Mouse (Mus musculus) embryonic facial prominence, embryonic 10.5 days (tissue): ENCODE results near the gene Eml2. TPM values are rescaled to one million over a fixed set of nuclear protein-coding genes. Genes with fewer than 3 reads are reported as not detected.

Source experiments
- DNase-seq: peaks from one replicate; pipeline ENCODE4 v3.0.0-alpha.2; 2017; ENCODE audit warnings: low spot score
- H3K27ac ChIP-seq: fragments of 300-500 bp; sonication (generic); replicated peaks from 2 replicates; pipeline ENCODE4 v1.5.1; 2016; ENCODE audit warnings: mild to moderate bottlenecking
- H3K27me3 ChIP-seq: fragments of 300-500 bp; sonication (generic); replicated peaks from 2 replicates; pipeline ENCODE4 v1.6.1; 2016; ENCODE audit warnings: low read depth, mild to moderate bottlenecking; ENCODE audit not compliant: poor library complexity, severe bottlenecking
- H3K36me3 ChIP-seq: fragments of 300-500 bp; sonication (generic); replicated peaks from 2 replicates; pipeline ENCODE4 v1.6.1; 2016; ENCODE audit warnings: mild to moderate bottlenecking, moderate library complexity
- H3K4me1 ChIP-seq: fragments of 300-500 bp; sonication (generic); 2 replicates; pipeline ENCODE4 v1.6.1; 2016
- H3K4me3 ChIP-seq: fragments of 300-500 bp; sonication (generic); 2 replicates; pipeline ENCODE4 v1.5.1; 2016; ENCODE audit warnings: mild to moderate bottlenecking, moderate library complexity
- H3K9me3 ChIP-seq: fragments of 300-500 bp; sonication (generic); 2 replicates; pipeline ENCODE4 v1.6.1; 2016; ENCODE audit warnings: mild to moderate bottlenecking
- WGBS: fragments of 180-500 bp; shearing (Covaris S2); methylation state at CpG from one replicate; pipeline ENCODE4 v1.1.7; 2016; 5-methylcytosine and 5-hydroxymethylcytosine counted together
- polyA plus RNA-seq: library from polyadenylated mRNA; unstranded; fragments of >200 nt; fragmentation: Nextera tagmentation; extraction: Ambion mirVana; gene quantifications from 2 replicates; pipeline ENCODE4 v1.2.1, GENCODE M21; 2016

Eml2 gene
- polyA plus RNA-seq, 1 experiment from 2014 or later = 5.2 TPM

DNA sequence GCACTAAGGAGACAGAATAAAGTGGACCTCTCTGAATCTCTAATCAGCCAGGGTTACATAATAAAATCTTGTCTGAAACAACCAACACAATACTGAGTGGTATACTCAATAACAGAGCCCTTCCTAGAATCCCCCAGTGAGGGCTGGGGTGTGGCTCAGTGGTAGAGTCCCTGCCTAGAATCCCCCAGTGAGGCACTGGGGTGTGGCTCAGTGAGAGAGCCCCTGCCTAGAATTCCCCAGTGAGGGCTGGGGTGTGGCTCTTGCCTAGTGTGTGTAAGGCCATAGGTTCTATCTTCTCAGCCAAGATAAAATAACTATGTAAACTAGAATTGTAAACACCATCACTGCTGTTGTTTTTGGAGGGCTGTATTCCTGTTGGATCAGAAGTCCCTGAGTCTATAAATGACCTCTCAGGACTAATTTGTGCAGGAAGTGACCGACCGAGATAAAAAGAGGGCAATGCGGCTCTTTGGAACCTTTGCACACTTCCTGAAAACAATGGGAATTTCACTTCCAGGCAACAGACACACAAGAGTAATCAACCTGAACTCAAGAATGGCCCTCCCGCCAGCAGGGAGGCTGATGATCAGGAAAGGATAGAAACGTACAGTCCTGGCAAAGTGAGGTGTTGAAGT, 34.9 kb downstream of the Eml2 start:
- no peak overlapping the region for H3K27ac ChIP-seq
- H3K27me3 ChIP-seq = peaks cover 41% of the 10 kb centered on the region
- H3K36me3 ChIP-seq = peaks cover under 1% of the 10 kb centered on the region; the same call in 1 of the 2 replicates
- peaks cover 30% of the 10 kb centered on the region for H3K4me1 ChIP-seq
- 64% methylated on average over 5 of the region's 5 CpGs for WGBS
- H3K9me3 ChIP-seq = no peaks in the 10 kb centered on the region
- no peak for DNase-seq
- no peak overlapping the region for H3K4me3 ChIP-seq

DNA sequence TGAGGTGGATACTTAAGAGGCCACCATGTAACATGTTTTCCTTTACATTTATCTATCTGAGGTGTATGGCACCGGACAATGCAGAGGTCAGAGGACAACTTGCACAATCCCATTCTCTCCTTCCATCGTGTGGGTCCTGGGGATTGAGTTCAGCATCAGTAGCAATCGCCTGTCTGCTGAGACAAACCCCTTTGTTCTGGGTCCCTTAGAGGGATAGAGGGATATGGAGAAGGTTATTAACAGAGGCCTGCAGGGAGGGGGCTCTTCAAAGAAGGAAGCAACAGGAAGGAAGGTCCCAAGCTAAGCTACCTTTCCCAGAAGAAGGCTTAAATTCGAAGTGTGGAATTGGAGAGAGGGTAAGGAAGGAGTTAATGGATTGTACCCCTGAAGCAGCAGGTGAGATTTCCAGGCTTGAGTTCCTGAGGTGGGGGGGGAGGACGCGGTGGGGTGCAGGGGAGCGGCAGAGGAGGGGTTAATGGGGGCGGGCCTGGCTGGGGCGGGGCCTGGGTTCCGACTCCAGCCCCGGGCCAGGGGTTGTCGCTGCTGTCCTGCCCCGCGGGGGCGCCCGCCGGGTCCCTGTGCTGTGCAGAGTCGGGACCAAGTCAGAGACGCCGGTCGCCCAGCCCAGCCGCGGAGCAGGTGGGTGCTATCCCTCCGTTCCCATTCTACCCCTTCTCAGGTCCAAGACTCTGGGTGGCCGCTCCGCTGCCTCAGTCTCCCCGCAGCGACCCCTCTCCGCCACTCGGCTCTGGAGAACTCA, 36.0 kb downstream of the Eml2 start, which contains the start of gene Gpr4:
Gene Gpr4, plus strand, starts transcription at position 543 of the 760 bp plus-strand sequence.
- Histone ChIP-seq H3K36me3 (no peaks in the 10 kb centered on the region), H3K27ac (peak within 1 kb of the TSS; percentile 63), H3K9me3 (no peaks in the 10 kb centered on the region), H3K27me3 (peaks cover 41% of the 10 kb centered on the region), H3K4me1 (peaks cover 32% of the 10 kb centered on the region), H3K4me3 (peak within 1 kb of the TSS; percentile 61)
- 3% methylated on average over 30 of the region's 30 CpGs for WGBS
- DNase-seq = peak; percentile 76

DNA sequence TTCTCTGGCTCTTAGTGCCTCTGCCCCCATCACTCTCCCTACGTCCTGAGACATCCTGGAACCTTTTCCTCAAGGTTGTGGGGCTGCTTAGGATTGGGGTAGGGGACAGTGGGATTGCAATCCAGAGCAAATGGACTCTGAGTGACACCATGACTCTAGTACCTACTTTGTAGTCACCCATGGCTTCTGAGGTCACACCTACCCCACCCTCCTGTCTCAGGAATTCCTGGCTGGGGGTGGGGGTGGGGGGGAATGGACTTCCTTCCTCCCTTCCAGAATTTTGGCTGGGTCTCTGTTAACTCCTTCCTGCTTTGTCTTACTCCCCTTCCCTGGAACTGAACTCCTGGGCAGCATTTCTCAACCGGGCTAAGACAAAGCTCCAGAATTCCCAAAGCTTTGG, 37.2 kb downstream of the Eml2 start:
- Histone ChIP-seq H3K9me3 (no peaks in the 10 kb centered on the region), H3K4me1 (peaks cover 41% of the 10 kb centered on the region), H3K4me3 (peak overlapping the region; percentile 61), H3K27me3 (peaks cover 41% of the 10 kb centered on the region), H3K27ac (no peak overlapping the region), H3K36me3 (no peaks in the 10 kb centered on the region)
- no peak for DNase-seq
- 61% methylated on average over 2 of the region's 2 CpGs for WGBS

DNA sequence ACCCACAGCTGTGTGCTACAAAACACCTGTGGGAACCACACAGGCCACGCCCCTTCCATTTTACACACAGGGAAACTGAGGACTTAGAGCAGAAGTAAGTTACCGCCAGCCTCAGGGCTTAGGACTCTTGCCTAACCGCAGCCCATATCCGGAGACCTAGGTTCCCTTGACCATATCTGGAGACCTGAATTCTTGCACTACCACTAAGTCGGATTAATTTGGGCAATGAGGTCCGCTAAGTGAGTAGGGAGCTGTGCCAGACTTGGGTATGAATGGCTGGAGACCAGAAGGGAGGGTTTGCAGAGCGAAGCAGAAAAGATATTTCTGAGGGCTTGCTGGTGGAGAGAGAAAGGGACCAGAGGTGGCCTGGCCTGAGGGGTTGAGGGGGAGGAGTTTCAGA, 38.1 kb downstream of the Eml2 start:
- H3K27ac ChIP-seq = no peak overlapping the region
- no peaks in the 10 kb centered on the region for H3K36me3 ChIP-seq
- DNase-seq = no peak
- peaks cover 41% of the 10 kb centered on the region for H3K27me3 ChIP-seq
- peaks cover 41% of the 10 kb centered on the region for H3K4me1 ChIP-seq
- no peaks in the 10 kb centered on the region for H3K9me3 ChIP-seq
- 0 out of 2 replicates have a peak overlapping the region, but pooled peaks have one; percentile 5 for H3K4me3 ChIP-seq
- WGBS = 70% methylated on average over 7 of the region's 7 CpGs

DNA sequence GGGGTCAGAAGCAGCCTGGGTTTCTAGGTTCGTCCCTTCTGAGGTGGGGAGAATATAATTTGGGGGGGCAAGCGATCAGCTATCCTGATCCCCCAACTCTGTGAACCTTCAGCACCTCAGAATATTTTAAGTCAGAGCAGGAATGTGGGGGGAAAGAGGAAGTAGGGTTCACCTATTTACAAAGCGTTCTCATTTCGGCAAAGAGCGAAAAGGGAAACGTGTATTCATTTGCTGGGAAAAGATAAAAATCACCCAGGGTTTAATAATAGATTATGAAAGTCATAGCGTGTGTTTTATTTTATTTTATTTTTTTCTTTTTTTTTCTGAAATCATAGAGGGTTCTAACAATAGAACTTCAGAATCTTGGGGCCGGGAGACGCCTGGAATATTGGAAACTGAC, 38.7 kb downstream of the Eml2 start:
- Histone ChIP-seq H3K4me1 (peaks cover 41% of the 10 kb centered on the region), H3K4me3 (0 out of 2 replicates have a peak overlapping the region, but pooled peaks have one; percentile 5), H3K36me3 (no peaks in the 10 kb centered on the region), H3K27me3 (peaks cover 41% of the 10 kb centered on the region), H3K27ac (no peak overlapping the region), H3K9me3 (no peaks in the 10 kb centered on the region)
- 73% methylated on average over 9 of the region's 9 CpGs for WGBS
- no peak for DNase-seq

DNA sequence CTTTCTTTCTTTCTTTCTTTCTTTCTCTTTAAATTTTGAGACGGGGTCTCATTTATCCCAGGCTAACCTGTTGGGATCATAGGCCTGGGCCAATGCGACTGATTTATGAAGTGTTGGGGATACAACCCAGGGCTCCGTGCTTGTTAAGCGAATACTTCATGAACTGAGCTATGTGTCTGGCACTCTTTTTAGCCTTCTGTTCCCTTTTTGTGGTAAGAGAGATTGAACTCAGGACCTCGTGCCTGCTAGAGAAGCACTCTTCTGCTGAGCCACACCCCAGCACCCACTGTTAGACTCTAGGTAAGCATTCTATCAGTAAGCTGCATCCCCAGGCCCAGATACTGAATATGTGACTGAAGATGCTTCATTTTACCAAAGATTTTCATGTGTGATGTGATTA, 41.3 kb downstream of the Eml2 start:
- H3K4me1 ChIP-seq = peaks cover 29% of the 10 kb centered on the region
- H3K4me3 ChIP-seq = no peak overlapping the region
- DNase-seq = no peak
- H3K36me3 ChIP-seq = peaks cover 7% of the 10 kb centered on the region; the same call in 1 of the 2 replicates
- no peak overlapping the region for H3K27ac ChIP-seq
- H3K27me3 ChIP-seq = peaks cover 25% of the 10 kb centered on the region
- no peaks in the 10 kb centered on the region for H3K9me3 ChIP-seq
- 66% methylated on average over 5 of the region's 5 CpGs for WGBS

DNA sequence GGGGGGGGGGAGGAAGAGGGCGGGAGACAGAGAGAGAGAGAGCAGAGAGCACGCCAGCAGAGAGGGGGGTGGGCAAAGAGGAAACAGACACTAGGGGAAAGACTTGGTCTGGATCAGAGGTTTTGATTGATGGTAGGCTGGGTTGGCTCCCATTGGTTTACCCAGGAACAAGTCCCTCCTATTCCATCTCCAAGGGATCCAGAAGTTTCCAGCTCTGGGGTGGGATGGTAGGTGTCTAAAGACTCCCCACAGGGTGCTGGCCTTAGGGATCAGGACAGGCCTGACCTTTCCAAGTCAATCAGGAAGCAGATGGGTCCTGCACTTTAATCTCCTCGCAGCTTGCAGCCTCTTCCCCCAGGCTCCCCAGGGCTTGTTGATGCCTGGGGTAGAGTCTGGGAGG, 41.7 kb downstream of the Eml2 start:
- H3K4me1 ChIP-seq = peaks cover 25% of the 10 kb centered on the region
- H3K36me3 ChIP-seq = peaks cover 11% of the 10 kb centered on the region; the same call in 1 of the 2 replicates
- peaks cover 21% of the 10 kb centered on the region for H3K27me3 ChIP-seq
- H3K4me3 ChIP-seq = no peak overlapping the region
- H3K27ac ChIP-seq = no peak overlapping the region; the same call in 1 of the 2 replicates
- no peak for DNase-seq
- WGBS = 11% methylated on average over 3 of the region's 3 CpGs
- no peaks in the 10 kb centered on the region for H3K9me3 ChIP-seq

DNA sequence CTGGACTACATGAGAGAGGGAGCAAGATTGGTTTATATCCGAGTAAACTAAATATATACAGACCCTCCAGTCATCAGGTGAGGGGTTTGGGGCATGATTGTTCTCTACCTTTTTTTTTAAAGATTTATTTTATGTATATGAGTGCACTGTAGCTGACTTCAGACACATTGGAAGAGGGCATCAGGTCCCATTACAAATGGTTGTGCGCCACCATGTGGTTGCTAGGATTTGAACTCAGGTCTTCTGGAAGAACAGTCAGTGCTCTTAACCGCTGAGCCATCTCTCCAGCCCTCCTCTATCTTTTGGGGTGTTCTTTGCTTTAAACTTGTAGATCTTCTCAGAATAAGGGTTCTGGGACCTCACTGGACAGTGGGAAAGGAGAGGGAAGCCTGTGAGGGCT, 43.8 kb downstream of the Eml2 start:
- DNase-seq = no peak
- Histone ChIP-seq H3K27me3 (peaks cover 3% of the 10 kb centered on the region; the same call in 1 of the 2 replicates), H3K4me1 (peaks cover 18% of the 10 kb centered on the region), H3K27ac (no peak overlapping the region), H3K9me3 (no peaks in the 10 kb centered on the region), H3K4me3 (no peak overlapping the region), H3K36me3 (peaks cover 17% of the 10 kb centered on the region; the same call in 1 of the 2 replicates)
- 64% methylated on average over 3 of the region's 3 CpGs for WGBS

DNA sequence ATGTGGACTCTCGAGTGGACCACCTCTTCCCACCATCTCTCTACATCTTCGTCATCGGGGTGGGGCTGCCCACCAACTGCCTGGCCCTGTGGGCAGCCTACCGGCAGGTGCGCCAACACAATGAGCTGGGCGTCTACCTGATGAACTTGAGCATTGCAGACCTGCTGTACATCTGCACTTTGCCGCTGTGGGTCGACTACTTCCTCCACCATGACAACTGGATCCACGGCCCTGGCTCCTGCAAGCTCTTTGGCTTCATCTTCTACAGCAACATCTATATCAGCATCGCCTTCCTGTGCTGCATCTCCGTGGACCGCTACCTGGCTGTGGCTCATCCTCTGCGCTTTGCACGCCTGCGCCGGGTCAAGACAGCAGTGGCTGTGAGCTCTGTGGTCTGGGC, 46.0 kb downstream of the Eml2 start:
- peaks cover 26% of the 10 kb centered on the region for H3K36me3 ChIP-seq
- DNase-seq = no peak
- H3K4me1 ChIP-seq = peaks cover 14% of the 10 kb centered on the region
- no peak overlapping the region for H3K4me3 ChIP-seq
- H3K27me3 ChIP-seq = no peaks in the 10 kb centered on the region
- H3K27ac ChIP-seq = no peak overlapping the region
- 95% methylated on average over 16 of the region's 16 CpGs for WGBS
- no peaks in the 10 kb centered on the region for H3K9me3 ChIP-seq

DNA sequence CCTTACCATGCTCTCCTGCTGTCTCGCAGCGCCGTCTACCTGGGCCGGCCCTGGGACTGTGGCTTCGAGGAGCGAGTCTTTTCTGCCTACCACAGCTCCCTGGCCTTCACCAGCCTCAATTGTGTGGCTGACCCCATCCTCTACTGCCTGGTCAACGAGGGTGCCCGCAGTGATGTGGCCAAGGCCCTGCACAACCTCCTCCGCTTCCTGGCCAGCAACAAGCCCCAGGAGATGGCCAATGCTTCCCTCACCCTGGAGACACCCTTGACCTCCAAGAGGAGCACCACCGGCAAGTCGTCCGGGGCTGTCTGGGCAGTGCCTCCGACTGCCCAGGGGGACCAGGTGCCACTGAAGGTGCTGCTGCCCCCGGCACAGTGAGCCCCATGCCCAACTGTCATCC, 46.7 kb downstream of the Eml2 start:
- no peak overlapping the region for H3K4me3 ChIP-seq
- no peaks in the 10 kb centered on the region for H3K27me3 ChIP-seq
- WGBS = 93% methylated on average over 14 of the region's 14 CpGs
- no peaks in the 10 kb centered on the region for H3K9me3 ChIP-seq
- no peak for DNase-seq
- peaks cover 13% of the 10 kb centered on the region for H3K4me1 ChIP-seq
- H3K27ac ChIP-seq = no peak overlapping the region
- H3K36me3 ChIP-seq = peaks cover 26% of the 10 kb centered on the region

DNA sequence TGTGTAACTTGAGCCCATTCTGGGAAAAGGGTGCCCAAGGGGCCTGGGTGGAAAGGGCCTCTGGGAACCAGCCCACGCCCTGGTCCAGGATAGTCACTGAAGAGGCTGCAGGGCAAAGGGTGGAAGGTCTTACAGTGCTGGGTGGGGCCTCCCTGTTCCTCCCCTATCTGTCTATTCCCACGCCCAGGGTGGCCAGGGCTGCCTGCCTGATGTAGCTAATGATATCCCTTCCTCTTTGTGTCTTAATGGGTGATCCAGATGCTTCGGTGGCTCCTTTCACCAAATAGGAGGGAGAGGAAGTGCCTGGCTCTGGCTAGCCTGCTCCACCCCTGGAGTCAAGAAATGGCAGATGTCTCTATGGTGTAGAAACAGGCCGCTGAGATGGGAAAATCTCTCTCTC, 48.7 kb downstream of the Eml2 start:
- Histone ChIP-seq H3K4me1 (peaks cover 18% of the 10 kb centered on the region), H3K36me3 (peaks cover 26% of the 10 kb centered on the region), H3K9me3 (no peaks in the 10 kb centered on the region), H3K27me3 (no peaks in the 10 kb centered on the region), H3K27ac (no peak overlapping the region), H3K4me3 (no peak overlapping the region)
- no peak for DNase-seq
- WGBS = 85% methylated on average over 4 of the region's 4 CpGs

DNA sequence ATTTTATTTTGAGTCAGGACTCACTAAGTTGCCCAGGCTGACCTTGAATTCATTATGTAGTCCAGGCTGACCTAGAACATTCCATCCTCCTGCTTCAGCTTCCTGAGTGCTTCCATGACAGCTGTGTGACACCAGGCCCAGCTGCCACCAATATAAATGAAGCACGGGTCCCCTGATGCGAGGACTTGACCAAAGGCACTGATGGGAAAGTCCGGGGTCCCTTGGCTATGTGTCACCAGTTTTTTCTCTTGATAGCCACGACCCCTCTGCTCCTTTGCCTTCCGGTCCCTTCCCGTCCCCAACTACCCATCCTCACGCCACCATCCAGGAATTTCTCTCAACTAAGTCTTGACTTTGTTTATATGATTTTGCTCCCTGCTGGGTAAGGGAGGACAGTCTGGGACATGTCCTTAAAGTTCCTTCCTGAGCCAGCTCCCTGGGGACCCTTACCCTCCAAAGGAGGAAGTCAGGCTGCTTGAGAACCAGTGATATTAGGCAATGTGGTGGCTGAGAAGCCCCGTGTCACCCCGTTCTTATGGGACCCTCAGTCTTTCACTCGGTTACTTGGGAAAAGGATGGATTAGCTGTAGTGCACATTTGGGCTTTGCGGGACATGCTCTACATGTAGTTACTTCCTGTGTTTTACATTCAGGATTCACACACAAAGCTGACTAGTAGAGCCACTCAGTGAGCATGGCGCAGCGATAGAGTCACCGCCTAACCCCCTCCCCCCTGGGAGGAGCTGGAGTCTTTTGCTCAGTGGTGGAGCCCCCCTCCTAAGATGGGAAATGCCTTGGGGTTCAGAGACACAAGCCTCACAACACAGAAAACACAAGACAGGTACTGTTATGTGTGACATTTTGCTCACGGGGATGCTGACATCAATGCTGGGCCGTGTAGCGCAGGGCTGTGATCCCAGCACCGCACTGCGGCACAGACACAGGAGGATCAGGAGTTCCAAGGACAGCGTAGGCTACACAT, 50.9 kb downstream of the Eml2 start:
- peak overlapping the region; percentile 97 for H3K27ac ChIP-seq
- no peaks in the 10 kb centered on the region for H3K27me3 ChIP-seq
- peak overlapping the region; percentile 74 for H3K4me3 ChIP-seq
- H3K4me1 ChIP-seq = peaks cover 23% of the 10 kb centered on the region
- H3K36me3 ChIP-seq = peaks cover 42% of the 10 kb centered on the region
- H3K9me3 ChIP-seq = no peaks in the 10 kb centered on the region
- DNase-seq = peak; percentile 61
- 20% methylated on average over 20 of the region's 20 CpGs for WGBS
